Mouse (Mus musculus) heart, postnatal 0 days (tissue): ENCODE measurements around the gene Wwox.

ENCODE experiments used
- CTCF ChIP-seq: IDR thresholded peaks from 2 replicates; pipeline ENCODE4 v1.5.1; 2016; ENCODE audit warnings: antibody characterized with exemption, control low read depth, low read depth
- EP300 ChIP-seq: IDR thresholded peaks from 2 replicates; pipeline ENCODE4 v1.6.1; 2016; ENCODE audit warnings: antibody characterized with exemption, low read depth

- TF ChIP-seq CTCF = no peak
- no peak for TF ChIP-seq EP300
These were observed 783.1 kb downstream of the Wwox start for GRCm38 (mm10) chr8:115222545-115222944.
